Mouse (Mus musculus) spleen, adult 2 months (tissue): Measurements from ENCODE around the gene Duoxa1. TPM values are rescaled to one million over a fixed set of nuclear protein-coding genes. Genes with fewer than 3 reads are reported as not detected.

Source experiments
- DNase-seq, 2 experiments: peaks; one replicate each; pipeline versions ENCODE4 v3.0.0 to v3.0.0-alpha.2; 2012 to 2021; ENCODE audit warnings: low spot score in 2 of 2, low read depth in 1 of 2
- H3K27ac ChIP-seq: fragments of 200-500 bp; 2 replicates; pipeline ENCODE4 v1.5.1; 2012; ENCODE audit warnings: low read length, inconsistent platforms; ENCODE audit not compliant: insufficient read depth
- H3K27me3 ChIP-seq: fragments of 200-500 bp; 2 replicates; pipeline ENCODE4 v1.6.1; 2012; ENCODE audit warnings: mild to moderate bottlenecking, moderate library complexity, low read length, inconsistent platforms; ENCODE audit not compliant: control insufficient read depth, insufficient read depth
- H3K36me3 ChIP-seq: fragments of 200-500 bp; 2 replicates; pipeline ENCODE4 v1.6.1; 2012; ENCODE audit warnings: mild to moderate bottlenecking, low read length, inconsistent platforms; ENCODE audit not compliant: control insufficient read depth, insufficient read depth
- H3K4me1 ChIP-seq: fragments of 200-500 bp; 2 replicates; pipeline ENCODE4 v1.6.1; 2011; ENCODE audit warnings: inconsistent platforms; ENCODE audit not compliant: control insufficient read depth, insufficient read depth, insufficient read length
- H3K4me3 ChIP-seq: fragments of 200-500 bp; 2 replicates; pipeline ENCODE4 v1.5.1; 2011; ENCODE audit warnings: mild to moderate bottlenecking, inconsistent platforms; ENCODE audit not compliant: insufficient read depth, insufficient read length; ENCODE audit errors: extremely low read depth
- CTCF ChIP-seq: fragments of 200-500 bp; IDR thresholded peaks from 2 replicates; pipeline ENCODE4 v1.5.1; 2011; ENCODE audit warnings: mild to moderate bottlenecking, inconsistent platforms; ENCODE audit not compliant: insufficient read depth, insufficient read length, insufficient replicate concordance; ENCODE audit errors: extremely low read depth
- POLR2A ChIP-seq: fragments of 200-500 bp; IDR thresholded peaks from 2 replicates; pipeline ENCODE4 v1.6.1; 2011; ENCODE audit warnings: low read depth, low read length, inconsistent platforms
- WGBS: fragments of 180-500 bp; shearing (Covaris S2); methylation state at CpG from one replicate; pipeline ENCODE4 v1.1.7; 2018; 5-methylcytosine and 5-hydroxymethylcytosine counted together
- polyA plus RNA-seq: library from polyadenylated mRNA; depleted of rRNA; stranded (reverse); fragments of >200 nt; gene quantifications from 2 replicates; pipeline ENCODE4 v1.2.3, GENCODE M21; 2012; rRNA removed

Duoxa1 gene
- polyA plus RNA-seq, result not detected in 2 replicates

- no peak for TF ChIP-seq CTCF
- TF ChIP-seq POLR2A, result no peak
- H3K4me3 ChIP-seq, result no peak within 1 kb of the TSS
- 10% methylated on average over 24 of the region's 24 CpGs for WGBS
- H3K27me3 ChIP-seq, result peaks cover 6% of the 10 kb centered on the region
- H3K4me1 ChIP-seq, result peaks cover 3% of the 10 kb centered on the region; the same call in 1 of the 2 replicates
- DNase-seq, result no peak
- no peaks in the 10 kb centered on the region for H3K36me3 ChIP-seq
- no peak within 1 kb of the TSS for H3K27ac ChIP-seq
Observed at GRCm38 (mm10) chr2:122313536-122313935, at the start of gene Duoxa1. Gene Duoxa1 (minus strand): TSS chr2:122313730.

- Histone ChIP-seq H3K36me3 (no peaks in the 10 kb centered on the region), H3K27me3 (no peaks in the 10 kb centered on the region), H3K4me3 (no peak overlapping the region), H3K4me1 (peaks cover 8% of the 10 kb centered on the region; the same call in 1 of the 2 replicates), H3K27ac (no peak overlapping the region)
- no peak for TF ChIP-seq POLR2A
- TF ChIP-seq CTCF, result no peak
- no peak for DNase-seq
- WGBS, result 91% methylated on average over 13 of the region's 13 CpGs
Observed at GRCm38 (mm10) chr2:122362622-122363523, 49.3 kb upstream of the Duoxa1 start.

GRCm38 (mm10) chr2:122361868-122362621 is 48.5 kb upstream of the Duoxa1 start:
- peaks cover 8% of the 10 kb centered on the region; the same call in 1 of the 2 replicates for H3K4me1 ChIP-seq
- no peak for DNase-seq
- H3K36me3 ChIP-seq, result no peaks in the 10 kb centered on the region
- H3K27ac ChIP-seq, result no peak overlapping the region
- no peaks in the 10 kb centered on the region for H3K27me3 ChIP-seq
- no peak for TF ChIP-seq CTCF
- no peak for TF ChIP-seq POLR2A
- no peak overlapping the region for H3K4me3 ChIP-seq
- WGBS, result 63% methylated on average over 10 of the region's 10 CpGs

- no peak for DNase-seq
- H3K4me3 ChIP-seq, result no peak overlapping the region
- TF ChIP-seq CTCF (no peak), POLR2A (no peak)
- H3K4me1 ChIP-seq, result peaks cover 8% of the 10 kb centered on the region; the same call in 1 of the 2 replicates
- 37% methylated on average over 6 of the region's 6 CpGs for WGBS
- H3K27ac ChIP-seq, result peak overlapping the region; percentile 83
- no peaks in the 10 kb centered on the region for H3K36me3 ChIP-seq
- H3K27me3 ChIP-seq, result no peaks in the 10 kb centered on the region
Observed at GRCm38 (mm10) chr2:122361181-122361580, 47.7 kb upstream of the Duoxa1 start.

GRCm38 (mm10) chr2:122360310-122360709 is 46.8 kb upstream of the Duoxa1 start:
- Histone ChIP-seq H3K27me3 (no peaks in the 10 kb centered on the region), H3K36me3 (no peaks in the 10 kb centered on the region), H3K4me1 (peaks cover 8% of the 10 kb centered on the region; the same call in 1 of the 2 replicates), H3K27ac (no peak overlapping the region), H3K4me3 (no peak overlapping the region)
- no peak for DNase-seq
- WGBS, result 91% methylated on average over 6 of the region's 6 CpGs
- TF ChIP-seq CTCF (no peak), POLR2A (no peak)

- Histone ChIP-seq H3K4me3 (no peak overlapping the region), H3K27ac (no peak overlapping the region), H3K27me3 (no peaks in the 10 kb centered on the region), H3K4me1 (peaks cover 4% of the 10 kb centered on the region; the same call in 1 of the 2 replicates), H3K36me3 (no peaks in the 10 kb centered on the region)
- no peak for TF ChIP-seq POLR2A
- no peak for TF ChIP-seq CTCF
- DNase-seq, result no peak
- WGBS, result 86% methylated on average over 3 of the region's 3 CpGs
Observed at GRCm38 (mm10) chr2:122356187-122356586, 42.7 kb upstream of the Duoxa1 start.
